Mouse (Mus musculus): ENCODE measurements around the gene Gm42957. TPM values are rescaled to one million over a fixed set of nuclear protein-coding genes. Genes with fewer than 3 reads are reported as not detected.

The Gm42957 gene
- total and polyA plus RNA-seq, 3 experiments = 0.08 to 0.11 TPM; not detected in 1

DNA sequence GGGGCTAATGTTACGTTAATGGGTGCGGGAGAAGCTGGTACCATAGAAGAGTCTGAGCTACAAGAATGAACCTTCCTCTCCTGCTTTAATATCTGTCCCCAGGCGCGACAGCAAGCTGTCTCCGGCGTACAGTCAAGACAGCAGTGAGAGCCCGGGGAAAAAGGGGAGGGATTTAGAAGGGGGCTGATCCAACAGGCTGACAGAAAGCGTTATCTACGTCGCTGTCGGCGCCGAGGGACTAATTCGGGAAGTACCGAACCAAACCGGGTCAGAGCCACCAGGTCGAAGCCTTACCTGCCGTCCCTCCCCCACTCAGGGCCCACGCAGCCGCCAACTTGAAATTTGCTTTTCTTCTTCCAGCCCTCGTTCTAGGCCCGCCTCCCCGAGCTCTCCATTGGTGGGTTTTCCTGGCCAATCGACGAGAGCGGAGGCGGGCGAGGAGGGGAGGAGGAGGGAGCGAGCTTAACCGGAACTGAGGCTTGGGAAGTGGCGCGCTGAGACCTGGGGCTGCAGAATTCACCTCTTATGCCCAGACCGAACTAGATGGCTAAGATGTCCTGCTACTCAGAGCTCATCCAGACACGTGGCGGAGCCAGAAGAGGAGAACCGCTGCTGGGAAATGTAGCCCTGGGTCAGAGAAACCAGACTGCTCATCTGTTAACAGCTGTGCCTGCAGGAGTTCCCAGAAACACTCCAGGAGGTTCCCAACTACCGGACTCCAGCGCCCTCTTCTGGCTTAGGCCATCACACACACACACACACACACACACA lies 41.3 kb upstream of the Gm42957 start, which contains the start of gene Polr3gl (continued):
- TF ChIP-seq CHD1 (IDR thresholded peaks at IDR 0.05; ENCODE audit: low read depth, low read length) = no peak

- peaks cover 14% of the 10 kb centered on the region for H3K9me3 ChIP-seq (replicated peaks; ENCODE audit: low read length)
- no peak for DNase-seq (ENCODE audit: extremely low read depth)
- no peak overlapping the region for H3K4me3 ChIP-seq (replicated peaks in 1 of 3; ENCODE audit: low read depth in 2 of 3, low read length in 2 of 3, poor library complexity in 1 of 3)
- H3K4me2 ChIP-seq (ENCODE audit: insufficient read depth, low read depth, poor library complexity, severe bottlenecking) = no peak overlapping the region
- dilution Hi-C loops (cut with MboI; ENCODE audit: extremely low pct_ligation_motif_present, extremely low pct_unique_long_range_greater_than_20kb, low sequenced_read_pairs) = no loop called here
- no peak overlapping the region for H3K9ac ChIP-seq (ENCODE audit: insufficient read depth, low read depth)
- no peaks in the 10 kb centered on the region for H3K79me2 ChIP-seq (replicated peaks; ENCODE audit: control insufficient read depth, extremely low read depth, insufficient read depth, poor library complexity, severe bottlenecking)
- TF ChIP-seq USF1 (IDR thresholded peaks at IDR 0.05; ENCODE audit: low read depth, low read length) (no peak), ZKSCAN1 (IDR thresholded peaks at IDR 0.05; ENCODE audit: borderline replicate concordance, low read depth, low read length) (no peak), RCOR1 (conservative IDR thresholded peaks at IDR 0.05; ENCODE audit: low read depth, low read length) (no peak), ZNF384 (IDR thresholded peaks at IDR 0.05; ENCODE audit: low read depth, low read length) (no peak)
- peaks cover 0 to 8% of the 10 kb centered on the region in 2 experiments for H3K36me3 ChIP-seq (replicated peaks in 1 of 2; ENCODE audit: control insufficient read depth in 1 of 2, insufficient read depth in 1 of 2, low read length in 1 of 2)
- in situ Hi-C loops (cut with MboI; ENCODE audit: low pct_ligation_motif_present, low pct_unique_long_range_greater_than_20kb, low sequenced_read_pairs) = loop anchor here (5.0 kb wide), 1 partner anchor 37 kb away; no protein-coding TSS in a partner anchor
- no peaks in the 10 kb centered on the region for H3K27me3 ChIP-seq (replicated peaks)
- H3K27ac ChIP-seq (ENCODE audit: insufficient read depth, low read depth) = no peak overlapping the region
- peaks cover 0 to 13% of the 10 kb centered on the region in 2 experiments; a peak in 1 of 4 replicates for H3K4me1 ChIP-seq (ENCODE audit: control insufficient read depth in 1 of 2, insufficient read depth in 2 of 2)
Measured at GRCm38 (mm10) chr3:96594851-96595250, 40.4 kb upstream of the Gm42957 start.

GRCm38 (mm10) chr3:96595661-96596060 lies 39.6 kb upstream of the Gm42957 start:
- peaks cover 2 to 21% of the 10 kb centered on the region in 2 experiments; a peak in 2 of 4 replicates for H3K4me1 ChIP-seq (ENCODE audit: control insufficient read depth in 1 of 2, insufficient read depth in 2 of 2)
- dilution Hi-C loops (cut with MboI; ENCODE audit: extremely low pct_ligation_motif_present, extremely low pct_unique_long_range_greater_than_20kb, low sequenced_read_pairs) = no loop called here
- TF ChIP-seq TCF12 (IDR thresholded peaks at IDR 0.05; ENCODE audit: low read depth, low read length) = no peak
- no peak for TF ChIP-seq NELFE (IDR thresholded peaks at IDR 0.05; ENCODE audit: low read depth, low read length)
- no peak for TF ChIP-seq ELF1 (IDR thresholded peaks at IDR 0.05; ENCODE audit: low read depth, low read length)
- TF ChIP-seq MAX (IDR thresholded peaks at IDR 0.05; ENCODE audit: low read length) = no peak
- no peak for TF ChIP-seq IRF4 (IDR thresholded peaks at IDR 0.05; ENCODE audit: low read depth, low read length)
- in situ Hi-C loops (cut with MboI; ENCODE audit: low pct_ligation_motif_present, low pct_unique_long_range_greater_than_20kb, low sequenced_read_pairs) = no loop called here
- H3K9ac ChIP-seq (ENCODE audit: insufficient read depth, low read depth) = no peak overlapping the region
- no peak overlapping the region for H3K27ac ChIP-seq (ENCODE audit: insufficient read depth, low read depth)
- DNase-seq (ENCODE audit: extremely low read depth) = no peak
- H3K9me3 ChIP-seq (replicated peaks; ENCODE audit: low read length) = peaks cover 14% of the 10 kb centered on the region
- no peaks in the 10 kb centered on the region for H3K27me3 ChIP-seq (replicated peaks)
- no peak overlapping the region for H3K4me2 ChIP-seq (ENCODE audit: insufficient read depth, low read depth, poor library complexity, severe bottlenecking)
- H3K4me3 ChIP-seq (replicated peaks in 1 of 3; ENCODE audit: low read depth in 2 of 3, low read length in 2 of 3, poor library complexity in 1 of 3) = no peak overlapping the region
- H3K36me3 ChIP-seq (replicated peaks in 1 of 2; ENCODE audit: control insufficient read depth in 1 of 2, insufficient read depth in 1 of 2, low read length in 1 of 2) = peaks cover 0 to 6% of the 10 kb centered on the region in 2 experiments
- H3K79me2 ChIP-seq (replicated peaks; ENCODE audit: control insufficient read depth, extremely low read depth, insufficient read depth, poor library complexity, severe bottlenecking) = no peaks in the 10 kb centered on the region
